In the genomic region with DNA sequence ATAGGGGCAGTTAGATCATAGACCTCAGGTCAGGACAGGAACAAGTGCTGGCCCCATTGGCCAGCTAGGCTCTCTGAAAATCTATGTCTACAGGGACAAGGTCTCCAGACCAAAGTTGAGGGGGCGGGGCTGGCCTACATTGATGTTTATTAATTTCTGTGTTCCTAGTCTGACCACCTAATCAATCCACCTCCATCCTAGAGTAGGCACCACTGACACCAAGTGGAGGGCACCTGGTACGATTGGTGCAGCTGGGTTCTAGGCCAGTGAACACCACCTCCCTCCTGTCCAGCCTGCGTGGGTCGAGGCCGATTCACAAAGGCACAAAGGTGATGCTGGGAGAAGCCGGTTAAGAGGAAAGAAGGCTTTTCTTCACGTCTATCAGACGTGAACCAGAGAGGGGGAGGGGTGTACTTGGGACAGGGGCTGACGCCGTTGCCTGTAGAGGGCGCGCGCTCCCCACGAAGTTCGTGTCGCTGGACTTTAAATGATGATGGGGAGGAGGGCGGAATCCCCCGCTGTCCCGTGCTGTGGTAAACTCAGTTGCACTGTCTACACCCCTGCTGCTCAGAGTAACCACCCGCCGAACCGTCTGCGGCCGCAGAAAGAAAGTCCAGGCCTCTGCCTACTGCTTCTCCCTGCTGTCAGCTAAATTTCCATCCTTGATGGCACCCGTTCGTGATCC, we compare ENCODE assay signal across 9 mouse cellular contexts. TPM values are rescaled to one million over a fixed set of nuclear protein-coding genes. Genes with fewer than 3 reads are reported as not detected.
A peak's percentile ranks its signal among the peaks of the same experiment; 100 is the strongest.
DNase-seq lines count a peak whose midpoint lies in the region; ATAC-seq and TF ChIP-seq lines count a peak whose summit lies in the region.
"Had no signal": no experiment of that assay in that cellular context is flagged by ENCODE, and none has a peak within 500 bp of the region (broad histone marks: within the 10 kb centered on the region; RNA-seq: fewer than 3 reads in every experiment).

No protein-coding gene starts in this region.

- DNase-seq in ovary, postnatal 36 days (ENCODE audit: low spot score): peak; percentile 82
- no peak for DNase-seq in ovary, adult 18-20 months (ENCODE audit: low spot score)
- peak; percentile 95 to 97 for DNase-seq in cerebellum, postnatal 10 days
- DNase-seq in gastrocnemius, postnatal 10 days: peak; percentile 91
- peak; percentile 88 for DNase-seq in hindbrain, postnatal 0 days (ENCODE audit: low spot score)

- H3K4me1 ChIP-seq in hindbrain, postnatal 0 days (ENCODE audit: insufficient read depth, low read length): no peaks in the 10 kb centered on the region; the same call in 1 of the 2 replicates
- H3K4me1 ChIP-seq in limb, embryonic 13.5 days: peaks cover 59% of the 10 kb centered on the region
- peaks cover 49% of the 10 kb centered on the region for H3K4me1 ChIP-seq in midbrain, embryonic 15.5 days
- peaks cover 17% of the 10 kb centered on the region; the same call in 1 of the 2 replicates for H3K4me1 ChIP-seq in stomach, embryonic 14.5 days (ENCODE audit: control insufficient read depth, insufficient read depth, low read length)

- H3K27me3 ChIP-seq in hindbrain, postnatal 0 days (ENCODE audit: insufficient read depth, low read length): peaks cover 17% of the 10 kb centered on the region
- H3K27me3 ChIP-seq in limb, embryonic 13.5 days: peaks cover 52% of the 10 kb centered on the region
- H3K27me3 ChIP-seq in midbrain, embryonic 15.5 days (replicated peaks): peaks cover 46% of the 10 kb centered on the region
- H3K27me3 ChIP-seq in stomach, embryonic 14.5 days (ENCODE audit: control insufficient read depth, insufficient read depth, low read length): peaks cover 15% of the 10 kb centered on the region

- no peak overlapping the region; the same call in 1 of the 2 replicates for H3K4me3 ChIP-seq in hindbrain, postnatal 0 days (ENCODE audit: low read length)
- peak overlapping the region; percentile 36 for H3K4me3 ChIP-seq in limb, embryonic 13.5 days
- 0 out of 2 replicates have a peak overlapping the region, but pooled peaks have one; percentile 1 for H3K4me3 ChIP-seq in midbrain, embryonic 15.5 days
- 0 out of 2 replicates have a peak overlapping the region, but pooled peaks have one; percentile 14 for H3K4me3 ChIP-seq in stomach, embryonic 14.5 days (ENCODE audit: low read depth, low read length)

- H3K9me3 ChIP-seq in hindbrain, postnatal 0 days (ENCODE audit: low read length): no peaks in the 10 kb centered on the region
- no peaks in the 10 kb centered on the region for H3K9me3 ChIP-seq in limb, embryonic 13.5 days
- H3K9me3 ChIP-seq in midbrain, embryonic 15.5 days: no peaks in the 10 kb centered on the region
- no peaks in the 10 kb centered on the region for H3K9me3 ChIP-seq in stomach, embryonic 14.5 days (ENCODE audit: control insufficient read depth, low read depth, low read length)

- H3K9ac ChIP-seq in hindbrain, postnatal 0 days (replicated peaks; ENCODE audit: low read length): no peak overlapping the region
- H3K9ac ChIP-seq in limb, embryonic 13.5 days: 0 out of 2 replicates have a peak overlapping the region, but pooled peaks have one; percentile 48
- 0 out of 2 replicates have a peak overlapping the region, but pooled peaks have one; percentile 2 for H3K9ac ChIP-seq in midbrain, embryonic 15.5 days
- H3K9ac ChIP-seq in stomach, embryonic 14.5 days (replicated peaks; ENCODE audit: low read depth, low read length): no peak overlapping the region

- 4% methylated on average over 26 of the region's 26 CpGs for WGBS in hindbrain, postnatal 0 days
- WGBS in limb, embryonic 13.5 days: under 1% methylated on average over 26 of the region's 26 CpGs
- 2% methylated on average over 26 of the region's 26 CpGs for WGBS in midbrain, embryonic 15.5 days
- 2% methylated on average over 26 of the region's 26 CpGs for WGBS in stomach, embryonic 14.5 days

- H3K36me3 ChIP-seq in hindbrain, postnatal 0 days (ENCODE audit: insufficient read depth, low read length): peaks cover 21% of the 10 kb centered on the region
- H3K36me3 ChIP-seq in limb, embryonic 13.5 days: peaks cover 36% of the 10 kb centered on the region
- H3K36me3 ChIP-seq in midbrain, embryonic 15.5 days (replicated peaks): peaks cover 8% of the 10 kb centered on the region
- H3K36me3 ChIP-seq in stomach, embryonic 14.5 days (ENCODE audit: control insufficient read depth, insufficient read depth, low read length): peaks cover 15% of the 10 kb centered on the region

- peak; percentile 68 for ATAC-seq in hindbrain, postnatal 0 days
- peak; percentile 54 for ATAC-seq in limb, embryonic 13.5 days (ENCODE audit: low FRiP score, low read depth)
- ATAC-seq in midbrain, embryonic 15.5 days (replicated peaks): 0 out of 2 replicates have a peak, but pooled peaks have one; percentile 15
- no peak for ATAC-seq in stomach, embryonic 14.5 days (ENCODE audit: insufficient number of reproducible peaks, insufficient read depth, low FRiP score, low read depth)

- peak; percentile 91 for TF ChIP-seq CTCF in hindbrain, postnatal 0 days (IDR thresholded peaks at IDR 0.05; ENCODE audit: low read depth)

- peak overlapping the region; percentile 47 for H3K4me2 ChIP-seq in hindbrain, postnatal 0 days (ENCODE audit: low read depth, low read length)
- H3K4me2 ChIP-seq in limb, embryonic 13.5 days (replicated peaks): peak overlapping the region; percentile 67
- peak overlapping the region; percentile 38 for H3K4me2 ChIP-seq in midbrain, embryonic 15.5 days
- H3K4me2 ChIP-seq in stomach, embryonic 14.5 days (replicated peaks; ENCODE audit: low read depth, low read length): peak overlapping the region; percentile 37

- H3K27ac ChIP-seq in hindbrain, postnatal 0 days: no peak overlapping the region
- no peak overlapping the region for H3K27ac ChIP-seq in limb, embryonic 13.5 days
- H3K27ac ChIP-seq in midbrain, embryonic 15.5 days: no peak overlapping the region
- H3K27ac ChIP-seq in stomach, embryonic 14.5 days (ENCODE audit: low read length): no peak overlapping the region

RNA-seq across cellular contexts. Expression of a gene that starts 6.8 kb away (rescaled TPM):
- 1 to 10 TPM; 2.3 to 4.7 TPM for total RNA-seq in gastrocnemius, postnatal 10 days (2021)
- 10.0 and 11.4 TPM in 2 replicates for total RNA-seq in hindbrain, postnatal 0 days (2014; rRNA removed)
- 6.5 and 7.6 TPM in 2 replicates for polyA plus RNA-seq in hindbrain, postnatal 0 days (2015; fragmentation: Nextera tagmentation; extraction: Ambion mirVana)
- polyA plus RNA-seq in limb, embryonic 13.5 days (2015; fragmentation: Nextera tagmentation; extraction: Ambion mirVana): 9.4 and 10.6 TPM in 2 replicates
- polyA plus RNA-seq in midbrain, embryonic 15.5 days (2015; fragmentation: Nextera tagmentation; extraction: Ambion mirVana): 9.6 and 9.7 TPM in 2 replicates
- 6.2 and 8.5 TPM in 2 replicates for polyA plus RNA-seq in stomach, embryonic 14.5 days (2014; fragmentation: Nextera tagmentation; extraction: Ambion mirVana)

RNA-seq across cellular contexts. Expression of a gene that starts 11.3 kb away (rescaled TPM):
- total RNA-seq in gastrocnemius, postnatal 10 days (2021): 1 to 10 TPM; 2.3 to 3.0 TPM
- total RNA-seq in hindbrain, postnatal 0 days (2014; rRNA removed): 14.6 and 18.9 TPM in 2 replicates
- polyA plus RNA-seq in hindbrain, postnatal 0 days (2015; fragmentation: Nextera tagmentation; extraction: Ambion mirVana): 7.0 and 7.4 TPM in 2 replicates
- polyA plus RNA-seq in limb, embryonic 13.5 days (2015; fragmentation: Nextera tagmentation; extraction: Ambion mirVana): 62.8 and 66.7 TPM in 2 replicates
- polyA plus RNA-seq in midbrain, embryonic 15.5 days (2015; fragmentation: Nextera tagmentation; extraction: Ambion mirVana): 17.6 and 19.6 TPM in 2 replicates
- polyA plus RNA-seq in stomach, embryonic 14.5 days (2014; fragmentation: Nextera tagmentation; extraction: Ambion mirVana): 24.9 and 25.9 TPM in 2 replicates

RNA-seq across cellular contexts. Expression of a gene that starts 46.0 kb away (rescaled TPM):
- total RNA-seq in gastrocnemius, postnatal 10 days (2021): not detected
- not detected in 2 replicates for total RNA-seq in hindbrain, postnatal 0 days (2014; rRNA removed)
- not detected in 2 replicates for polyA plus RNA-seq in hindbrain, postnatal 0 days (2015; fragmentation: Nextera tagmentation; extraction: Ambion mirVana)
- polyA plus RNA-seq in limb, embryonic 13.5 days (2015; fragmentation: Nextera tagmentation; extraction: Ambion mirVana): not detected in 2 replicates
- not detected in 2 replicates for polyA plus RNA-seq in midbrain, embryonic 15.5 days (2015; fragmentation: Nextera tagmentation; extraction: Ambion mirVana)
- polyA plus RNA-seq in stomach, embryonic 14.5 days (2014; fragmentation: Nextera tagmentation; extraction: Ambion mirVana): not detected in 2 replicates
- total RNA-seq: adrenal gland, postnatal 4 days had no signal

RNA-seq across cellular contexts. Expression of a gene that starts 52.0 kb away (rescaled TPM):
- total RNA-seq in gastrocnemius, postnatal 10 days (2021): 1 to 10 TPM; 6.2 to 9.1 TPM
- 33.6 and 41.3 TPM in 2 replicates for total RNA-seq in hindbrain, postnatal 0 days (2014; rRNA removed)
- 22.4 and 23.7 TPM in 2 replicates for polyA plus RNA-seq in hindbrain, postnatal 0 days (2015; fragmentation: Nextera tagmentation; extraction: Ambion mirVana)
- polyA plus RNA-seq in limb, embryonic 13.5 days (2015; fragmentation: Nextera tagmentation; extraction: Ambion mirVana): 10.7 and 11.3 TPM in 2 replicates
- 23.7 and 24.7 TPM in 2 replicates for polyA plus RNA-seq in midbrain, embryonic 15.5 days (2015; fragmentation: Nextera tagmentation; extraction: Ambion mirVana)
- 7.0 and 8.2 TPM in 2 replicates for polyA plus RNA-seq in stomach, embryonic 14.5 days (2014; fragmentation: Nextera tagmentation; extraction: Ambion mirVana)

Comparison
In these comparisons a context has a peak if more than half of its experiments do, and no peak if none do; other contexts are left out.
1. H3K9ac ChIP-seq: peak in limb, embryonic 13.5 days (single experiment) and midbrain, embryonic 15.5 days (single experiment); none in hindbrain, postnatal 0 days (single experiment) and stomach, embryonic 14.5 days (single experiment).
2. Peak in every context shown above with its lines, with median percentiles within 50 percentile points of each other: H3K4me2 ChIP-seq.